ENCODE assay signal across 9 mouse cellular contexts in genomic region chr5:64816974-64817296, GRCm38 (mm10). TPM values are rescaled to one million over a fixed set of nuclear protein-coding genes. Genes with fewer than 3 reads are reported as not detected.
DNase-seq lines count a peak whose midpoint lies in the region; ATAC-seq and TF ChIP-seq lines count a peak whose summit lies in the region.
"Had no signal": no experiment of that assay in that cellular context is flagged by ENCODE, and none has a peak within 500 bp of the region (broad histone marks: within the 10 kb centered on the region; RNA-seq: fewer than 3 reads in every experiment).

No protein-coding gene starts in this region.

- no peaks in the 10 kb centered on the region for H3K9me3 ChIP-seq in heart, embryonic 14.5 days (ENCODE audit: control insufficient read depth, low read length)
- no peaks in the 10 kb centered on the region for H3K9me3 ChIP-seq in liver, postnatal 0 days (ENCODE audit: low read length)
- H3K9me3 ChIP-seq in embryonic facial prominence, embryonic 15.5 days (replicated peaks): no peaks in the 10 kb centered on the region
- H3K9me3 ChIP-seq in intestine, postnatal 0 days (ENCODE audit: control insufficient read depth): no peaks in the 10 kb centered on the region
- H3K9me3 ChIP-seq: hindbrain, embryonic 12.5 days; limb, embryonic 13.5 days had no signal

- H3K36me3 ChIP-seq in heart, embryonic 14.5 days (ENCODE audit: control insufficient read depth, insufficient read depth, low read length): peaks cover 59% of the 10 kb centered on the region
- H3K36me3 ChIP-seq in liver, postnatal 0 days (replicated peaks; ENCODE audit: insufficient read depth, low read length): peaks cover 77% of the 10 kb centered on the region
- H3K36me3 ChIP-seq in embryonic facial prominence, embryonic 15.5 days: peaks cover 39% of the 10 kb centered on the region
- H3K36me3 ChIP-seq in intestine, postnatal 0 days (ENCODE audit: control insufficient read depth, insufficient read depth): peaks cover 51% of the 10 kb centered on the region

- no peak for TF ChIP-seq CTCF in liver, postnatal 0 days (IDR thresholded peaks at IDR 0.05; ENCODE audit: low read depth)
- TF ChIP-seq CTCF in intestine, postnatal 0 days (IDR thresholded peaks at IDR 0.05; ENCODE audit: low read depth): no peak

- peak overlapping the region; percentile 33 to 42; a peak in 3 of 4 replicates for H3K27ac ChIP-seq in heart, embryonic 14.5 days (replicated peaks in 1 of 2; ENCODE audit: control insufficient read depth in 1 of 2, insufficient read depth in 1 of 2, low read depth in 2 of 2, low read length in 2 of 2)
- no peak overlapping the region for H3K27ac ChIP-seq in liver, postnatal 0 days (ENCODE audit: low read depth)
- peak overlapping the region; percentile 80 for H3K27ac ChIP-seq in embryonic facial prominence, embryonic 15.5 days (replicated peaks)
- peak overlapping the region; percentile 50; the same call in 1 of the 2 replicates for H3K27ac ChIP-seq in intestine, postnatal 0 days (ENCODE audit: low read depth, low read length)
- H3K27ac ChIP-seq: hindbrain, embryonic 12.5 days; limb, embryonic 13.5 days had no signal

- no peak for TF ChIP-seq EP300 in liver, postnatal 0 days (IDR thresholded peaks at IDR 0.05; ENCODE audit: low read depth)

- no peak for ATAC-seq in heart, embryonic 14.5 days (ENCODE audit: insufficient number of reproducible peaks, insufficient read depth, low FRiP score, low read depth)
- no peak for ATAC-seq in liver, postnatal 0 days
- no peak for ATAC-seq in embryonic facial prominence, embryonic 15.5 days (ENCODE audit: insufficient number of reproducible peaks, low FRiP score, low TSS enrichment, low read depth)
- no peak for ATAC-seq in intestine, postnatal 0 days

- H3K27me3 ChIP-seq in heart, embryonic 14.5 days (ENCODE audit: control insufficient read depth, insufficient read depth, low read length): no peaks in the 10 kb centered on the region
- no peaks in the 10 kb centered on the region for H3K27me3 ChIP-seq in liver, postnatal 0 days (ENCODE audit: insufficient read depth, low read length)
- no peaks in the 10 kb centered on the region for H3K27me3 ChIP-seq in embryonic facial prominence, embryonic 15.5 days
- H3K27me3 ChIP-seq in intestine, postnatal 0 days (replicated peaks; ENCODE audit: control insufficient read depth, insufficient read depth, low read length): no peaks in the 10 kb centered on the region
- H3K27me3 ChIP-seq: hindbrain, embryonic 12.5 days; limb, embryonic 13.5 days had no signal

- H3K4me2 ChIP-seq in heart, embryonic 14.5 days (ENCODE audit: low read length): no peak overlapping the region
- H3K4me2 ChIP-seq in liver, postnatal 0 days (ENCODE audit: low read depth, low read length): no peak overlapping the region
- H3K4me2 ChIP-seq in embryonic facial prominence, embryonic 15.5 days (replicated peaks): no peak overlapping the region
- H3K4me2 ChIP-seq in intestine, postnatal 0 days (replicated peaks; ENCODE audit: low read depth): no peak overlapping the region
- H3K4me2 ChIP-seq: hindbrain, embryonic 12.5 days; limb, embryonic 13.5 days had no signal

- intact Hi-C loops in heart, postnatal 25 days (cut with DNase I): loop anchor here (5.0 kb wide), 1 partner anchor 45 kb away; no protein-coding TSS in a partner anchor

- DNase-seq in heart, postnatal 25 days (ENCODE audit: low spot score): no peak
- no peak for DNase-seq in liver, postnatal 0 days
- no peak for DNase-seq in liver
- DNase-seq in spleen, postnatal 4 days (ENCODE audit: low spot score in 2 of 2): no peak

- peak overlapping the region; percentile 30; the same call in 1 of the 2 replicates for H3K9ac ChIP-seq in heart, embryonic 14.5 days (ENCODE audit: low read length)
- H3K9ac ChIP-seq in liver, postnatal 0 days (replicated peaks): 0 out of 2 replicates have a peak overlapping the region, but pooled peaks have one; percentile 18
- no peak overlapping the region for H3K9ac ChIP-seq in embryonic facial prominence, embryonic 15.5 days
- no peak overlapping the region for H3K9ac ChIP-seq in intestine, postnatal 0 days (ENCODE audit: low read depth, low read length)
- H3K9ac ChIP-seq: hindbrain, embryonic 12.5 days; limb, embryonic 13.5 days had no signal

- H3K4me1 ChIP-seq in heart, embryonic 14.5 days (ENCODE audit: control insufficient read depth in 2 of 2, insufficient read depth in 2 of 2, low read length in 2 of 2): peaks cover 14 to 43% of the 10 kb centered on the region in 2 experiments
- peaks cover 25% of the 10 kb centered on the region for H3K4me1 ChIP-seq in liver, postnatal 0 days (ENCODE audit: insufficient read depth)
- peaks cover 49% of the 10 kb centered on the region for H3K4me1 ChIP-seq in embryonic facial prominence, embryonic 15.5 days
- H3K4me1 ChIP-seq in intestine, postnatal 0 days (replicated peaks; ENCODE audit: control insufficient read depth, insufficient read depth, low read length): peaks cover 15% of the 10 kb centered on the region

- WGBS in heart, embryonic 14.5 days: 45% methylated on average over 8 of the region's 8 CpGs
- 85% methylated on average over 8 of the region's 8 CpGs for WGBS in liver, postnatal 0 days (ENCODE audit: insufficient replicate concordance)
- WGBS in embryonic facial prominence, embryonic 15.5 days: 61% methylated on average over 8 of the region's 8 CpGs
- 62% methylated on average over 8 of the region's 8 CpGs for WGBS in intestine, postnatal 0 days

- H3K4me3 ChIP-seq in heart, embryonic 14.5 days (ENCODE audit: control insufficient read depth in 1 of 2, insufficient read depth in 1 of 2, low read depth in 1 of 2, low read length in 2 of 2): no peak overlapping the region
- no peak overlapping the region for H3K4me3 ChIP-seq in liver, postnatal 0 days (ENCODE audit: low read depth, low read length)
- no peak overlapping the region for H3K4me3 ChIP-seq in embryonic facial prominence, embryonic 15.5 days (replicated peaks)
- no peak overlapping the region for H3K4me3 ChIP-seq in intestine, postnatal 0 days (ENCODE audit: low read depth, low read length)
- H3K4me3 ChIP-seq: hindbrain, embryonic 12.5 days; limb, embryonic 13.5 days had no signal

RNA-seq across cellular contexts. Expression of gene Klf3, which starts 13.7 kb away (rescaled TPM):
- polyA plus RNA-seq in heart, embryonic 14.5 days (2014; fragmentation: Nextera tagmentation; extraction: Ambion mirVana): 51.9 and 52.1 TPM in 2 replicates
- 10 to 100 TPM; 43.6 to 55.6 TPM for total RNA-seq in heart, postnatal 25 days (2021)
- polyA plus RNA-seq in liver, postnatal 0 days (2015; fragmentation: Nextera tagmentation; extraction: Ambion mirVana): 63.5 and 65.7 TPM in 2 replicates
- polyA plus RNA-seq in embryonic facial prominence, embryonic 15.5 days (2015; fragmentation: Nextera tagmentation; extraction: Ambion mirVana): 92.0 and 94.2 TPM in 2 replicates
- 76.9 and 79.3 TPM in 2 replicates for polyA plus RNA-seq in intestine, postnatal 0 days (2015; fragmentation: Nextera tagmentation; extraction: Ambion mirVana)

Comparison
In these comparisons a context has a peak if more than half of its experiments do, and no peak if none do; other contexts are left out.
1. H3K9ac ChIP-seq: peak in heart, embryonic 14.5 days (single experiment) and liver, postnatal 0 days (single experiment); none in embryonic facial prominence, embryonic 15.5 days (single experiment) and intestine, postnatal 0 days (single experiment).